Mouse (Mus musculus) T-cell, adult 66 days (primary cell): ENCODE measurements around the gene Fes. TPM values are rescaled to one million over a fixed set of nuclear protein-coding genes. Genes with fewer than 3 reads are reported as not detected.

Experiments used
- total RNA-seq, 2 experiments: library from RNA; stranded (reverse); gene quantifications; 3 replicates in 1 of 2; 4 replicates in 1 of 2; pipeline ENCODE4 v1.2.4; 2023

The Fes gene
- 10 to 100 TPM in 1 of 2 experiments, 1 to 10 TPM in 1; 5.2 to 11.5 TPM for total RNA-seq

GRCm38 (mm10) chr7:80387633-80388543, at the start of gene Fes:
TSS of gene Fes (minus strand) at chr7:80387946.

GRCm38 (mm10) chr7:80405188-80405695, 17.5 kb upstream of the Fes start, which contains the start of gene Furin:
TSS of gene Furin (minus strand) at chr7:80405436.

GRCm38 (mm10) chr7:80371041-80371751, 16.6 kb downstream of the Fes start, which contains the start of gene Man2a2:
TSS of gene Man2a2 (minus strand) at chr7:80371375.

GRCm38 (mm10) chr7:80342858-80343257, 44.9 kb downstream of the Fes start, which contains the start of gene Hddc3:
TSS of gene Hddc3 (plus strand) at chr7:80343104.

GRCm38 (mm10) chr7:80340793-80341192, 47.0 kb downstream of the Fes start, which contains the start of gene Unc45a:
TSS of gene Unc45a (minus strand) at chr7:80341005.

Other genes with a start within 250 kb of the Fes start
- 10 to 100 TPM; 49.1 to 50.8 TPM for gene Sema4b, start 201.1 kb downstream of the Fes start, total RNA-seq
- 10 to 100 TPM; 46.9 to 58.5 TPM for gene Cib1, start 155.1 kb downstream of the Fes start, total RNA-seq
- gene Gdpgp1, start 155.1 kb downstream of the Fes start, total RNA-seq: 1 to 10 TPM; 6.9 to 8.1 TPM
- 1 to 10 TPM in 1 of 2 experiments, under 1 TPM in 1; 0.41 to 1.0 TPM for gene Ttll13, start 141.6 kb downstream of the Fes start, total RNA-seq
- 10 to 100 TPM; 21.1 to 21.8 TPM for gene Ngrn, start 126.7 kb downstream of the Fes start, total RNA-seq
- 10 to 100 TPM; 30.0 to 36.6 TPM for gene Vps33b, start 118.3 kb downstream of the Fes start, total RNA-seq
- 1 to 10 TPM; 7.9 to 8.1 TPM for gene Prc1, start 93.5 kb downstream of the Fes start, total RNA-seq
- 10 to 100 TPM; 31.3 to 36.6 TPM for gene Rccd1, start 63.5 kb downstream of the Fes start, total RNA-seq
- 100 to 1,000 TPM; 114 to 117 TPM for gene Unc45a, start 46.9 kb downstream of the Fes start, total RNA-seq
- gene Hddc3, start 44.8 kb downstream of the Fes start, total RNA-seq: 1 to 10 TPM; 7.5 to 8.3 TPM
- 100 to 1,000 TPM; 101 to 118 TPM for gene Man2a2, start 16.6 kb downstream of the Fes start, total RNA-seq
- gene Furin, start 17.5 kb upstream of the Fes start, total RNA-seq: 10 to 100 TPM; 73.1 to 73.7 TPM
- 10 to 100 TPM; 14.0 to 15.6 TPM for gene Blm, start 147.2 kb upstream of the Fes start, total RNA-seq